Mouse (Mus musculus) adrenal gland, adult 18-20 months (tissue): Measurements from ENCODE around the gene Gm29106. TPM values are rescaled to one million over a fixed set of nuclear protein-coding genes. Genes with fewer than 3 reads are reported as not detected.
"Not testable (repeated sequence)": the region's sequence is repeated elsewhere in the genome, so short reads cannot be mapped to it uniquely, and the experiment has no call there.

ENCODE experiments used
- DNase-seq, 2 experiments: peaks; one replicate each; pipeline ENCODE4 v3.0.0; 2021 to 2022; ENCODE audit warnings: low spot score in 2 of 2
- long read RNA-seq, 2 experiments: library from polyadenylated mRNA; stranded (forward); transcript quantifications; one replicate each; pipeline ENCODE4 v2.0.0; 2021
- total RNA-seq, 2 experiments: library from RNA; stranded (reverse); gene quantifications; 1 replicate in 1 of 2; 2 replicates in 1 of 2; pipeline ENCODE4 v1.2.3; 2021

Gm29106 gene
- total RNA-seq: not detected
- long read RNA-seq, experiment 1: 0 reads
- long read RNA-seq, experiment 2: 0 reads

GRCm38 (mm10) chr1:118176242-118176641, at the start of gene Gm29106:
Gene Gm29106, plus strand, starts transcription at chr1:118176542.
- not testable (repeated sequence) for DNase-seq

- DNase-seq: peak in 1 of 2 experiments; percentile 10
These were observed 52.2 kb downstream of the Gm29106 start for GRCm38 (mm10) chr1:118228540-118228939.

- no peak for DNase-seq
These were observed 59.7 kb downstream of the Gm29106 start for GRCm38 (mm10) chr1:118236032-118236431.

Other genes starting within 250 kb of the Gm29106 start
- not detected for gene Gm28168, start 248.5 kb upstream of the Gm29106 start, total RNA-seq
- not detected for gene Gm7145, start 210.6 kb upstream of the Gm29106 start, total RNA-seq
- gene Tsn, start 135.2 kb downstream of the Gm29106 start, total RNA-seq: 100 to 1,000 TPM; 111 to 149 TPM
- gene Nifk, start 145.3 kb downstream of the Gm29106 start, total RNA-seq: 10 to 100 TPM; 34.8 to 44.8 TPM
- gene Clasp1, start 212.5 kb downstream of the Gm29106 start, total RNA-seq: 10 to 100 TPM; 35.9 to 36.6 TPM